Mouse (Mus musculus) hindbrain, embryonic 14.5 days (tissue): ENCODE measurements around the gene B3gnt9. TPM values are rescaled to one million over a fixed set of nuclear protein-coding genes. Genes with fewer than 3 reads are reported as not detected.

Experiments used
- ATAC-seq: fragments of 200-750 bp; cut with Nextera tagmentation; 2 replicates; pipeline ENCODE4 v1.8.0; 2017; ENCODE audit warnings: moderate number of reproducible peaks, mild to moderate bottlenecking, moderate TSS enrichment, moderate library complexity; ENCODE audit not compliant: low FRiP score
- DNase-seq: peaks from one replicate; pipeline ENCODE4 v3.0.0-alpha.2; 2015; ENCODE audit warnings: low spot score
- H3K27ac ChIP-seq: fragments of 300-500 bp; sonication (generic); 2 replicates; pipeline ENCODE4 v1.5.1; 2014; ENCODE audit warnings: mild to moderate bottlenecking, moderate library complexity
- H3K27me3 ChIP-seq: fragments of 300-500 bp; sonication (generic); 2 replicates; pipeline ENCODE4 v1.6.1; 2014; ENCODE audit warnings: mild to moderate bottlenecking, low read length, mixed read lengths; ENCODE audit not compliant: control insufficient read depth, insufficient read depth
- H3K36me3 ChIP-seq: fragments of 300-500 bp; sonication (generic); replicated peaks from 2 replicates; pipeline ENCODE4 v1.6.1; 2014; ENCODE audit not compliant: control insufficient read depth, insufficient read depth
- H3K4me1 ChIP-seq: fragments of 300-500 bp; sonication (generic); replicated peaks from 2 replicates; pipeline ENCODE4 v1.6.1; 2014; ENCODE audit warnings: antibody characterized with exemption, low read length, mixed read lengths; ENCODE audit not compliant: control insufficient read depth, insufficient read depth
- H3K4me2 ChIP-seq: fragments of 300-500 bp; sonication (generic); replicated peaks from 2 replicates; pipeline ENCODE4 v1.6.1; 2014; ENCODE audit warnings: mild to moderate bottlenecking, moderate library complexity
- H3K4me3 ChIP-seq: fragments of 300-500 bp; sonication (generic); replicated peaks from 2 replicates; pipeline ENCODE4 v1.5.1; 2014; ENCODE audit warnings: mild to moderate bottlenecking, low read length
- H3K9ac ChIP-seq: fragments of 300-500 bp; sonication (generic); 2 replicates; pipeline ENCODE4 v1.6.1; 2014
- H3K9me3 ChIP-seq: fragments of 300-500 bp; sonication (generic); 2 replicates; pipeline ENCODE4 v1.6.1; 2016; ENCODE audit warnings: low read length; ENCODE audit not compliant: control insufficient read depth
- WGBS: fragments of 180-500 bp; shearing (Covaris S2); extraction: QIAGEN DNeasy Blood & Tissue Kit; methylation state at CpG from one replicate; pipeline ENCODE4 v1.1.7; 2014; 5-methylcytosine and 5-hydroxymethylcytosine counted together
- polyA plus RNA-seq: library from polyadenylated mRNA; unstranded; fragments of >200 nt; fragmentation: Nextera tagmentation; extraction: Ambion mirVana; gene quantifications from 2 replicates; pipeline ENCODE4 v1.2.1, GENCODE M21; 2014

The B3gnt9 gene
- polyA plus RNA-seq, 1 experiment from 2014 or later = 8.7 TPM

DNA sequence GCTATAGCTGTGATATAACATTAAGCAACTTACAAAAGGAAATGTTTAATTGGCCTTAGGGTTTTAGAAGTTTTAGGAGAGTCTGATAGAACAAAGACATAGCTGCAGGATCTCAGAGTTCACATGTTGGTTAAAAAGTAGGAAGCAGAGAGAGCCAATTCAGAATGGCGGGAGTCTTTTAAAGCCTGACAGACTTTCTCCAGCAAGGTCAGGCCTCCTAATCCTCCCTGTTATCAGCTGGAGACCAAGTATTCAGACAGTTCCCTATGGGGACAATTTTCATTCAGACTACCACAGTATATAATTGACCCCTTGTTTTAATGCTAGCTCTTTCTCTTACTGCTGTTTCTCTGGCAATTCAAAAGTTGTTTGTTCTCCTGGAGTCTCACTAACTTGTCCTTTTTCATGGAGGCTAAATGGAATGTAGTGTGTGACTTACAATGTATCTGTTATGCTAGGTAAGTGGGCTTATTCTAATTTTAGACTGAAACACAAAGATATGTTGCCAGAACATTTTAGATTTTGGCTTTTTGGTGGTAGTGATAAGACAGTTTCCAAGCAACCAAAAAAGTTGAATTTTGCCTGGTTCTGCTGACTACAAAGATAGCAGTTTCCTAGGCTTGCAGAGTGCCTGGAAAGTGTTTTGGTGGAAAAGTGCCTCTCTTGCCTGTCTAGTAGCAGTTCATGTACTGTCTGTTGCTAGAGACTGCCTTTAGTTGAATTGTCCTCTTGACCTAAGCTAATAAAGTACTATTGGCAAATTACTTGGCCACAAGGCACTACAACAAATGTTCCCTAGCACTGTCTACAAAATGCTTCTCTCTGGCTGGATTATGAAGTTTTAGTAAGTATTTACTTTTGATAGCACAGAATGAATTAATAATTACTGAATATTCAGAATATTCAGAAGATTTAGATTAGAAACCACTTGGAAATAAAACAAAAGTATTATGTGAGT lies 45.5 kb downstream of the B3gnt9 start:
- Histone ChIP-seq H3K9ac (no peak overlapping the region), H3K4me2 (no peak overlapping the region), H3K27ac (no peak overlapping the region), H3K27me3 (no peaks in the 10 kb centered on the region), H3K4me1 (peaks cover 3% of the 10 kb centered on the region; the same call in 1 of the 2 replicates), H3K36me3 (no peaks in the 10 kb centered on the region), H3K4me3 (no peak overlapping the region), H3K9me3 (no peaks in the 10 kb centered on the region)
- DNase-seq = no peak
- no peak for ATAC-seq
- WGBS = 69% methylated on average over 1 of the region's 1 CpGs

DNA sequence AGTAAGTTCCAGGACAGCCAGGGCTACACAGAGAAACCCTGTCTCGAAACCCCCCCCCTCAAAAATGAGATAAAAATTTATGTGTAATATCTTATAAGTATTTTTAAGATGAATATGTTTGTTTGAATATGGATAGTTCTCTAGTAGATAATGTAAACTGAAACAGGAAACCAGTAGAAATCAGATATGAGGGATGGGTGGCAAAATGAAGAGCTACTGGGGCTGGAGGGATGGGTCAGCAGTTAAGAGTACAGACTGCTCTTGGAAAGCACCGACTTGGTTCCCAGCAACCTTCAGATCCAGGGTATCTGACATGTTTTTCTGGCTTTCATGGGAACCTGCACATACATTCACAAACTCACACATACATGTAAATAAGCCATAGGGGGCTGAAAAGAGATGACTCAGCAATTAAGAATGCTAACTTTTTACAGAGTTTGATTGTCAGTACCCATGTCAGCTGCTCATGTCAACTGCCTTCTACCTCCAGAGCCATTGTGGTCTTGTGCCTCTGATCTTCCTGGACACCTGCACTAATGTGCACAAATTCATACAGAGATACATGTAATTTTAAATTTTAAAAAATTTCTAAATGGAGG lies 47.2 kb downstream of the B3gnt9 start:
- no peaks in the 10 kb centered on the region for H3K9me3 ChIP-seq
- DNase-seq (no peak), ATAC-seq (no peak)
- 93% methylated on average over 2 of the region's 2 CpGs for WGBS
- H3K4me3 ChIP-seq = no peak overlapping the region
- H3K36me3 ChIP-seq = peaks cover 2% of the 10 kb centered on the region; the same call in 1 of the 2 replicates
- H3K9ac ChIP-seq = no peak overlapping the region
- no peak overlapping the region for H3K27ac ChIP-seq
- H3K4me1 ChIP-seq = peaks cover 3% of the 10 kb centered on the region; the same call in 1 of the 2 replicates
- H3K4me2 ChIP-seq = no peak overlapping the region
- no peaks in the 10 kb centered on the region for H3K27me3 ChIP-seq

GRCm38 (mm10) chr8:105206766-105207275 lies 48.1 kb downstream of the B3gnt9 start:
- 74% methylated on average over 7 of the region's 7 CpGs for WGBS
- H3K9ac ChIP-seq = no peak overlapping the region
- H3K36me3 ChIP-seq = peaks cover 4% of the 10 kb centered on the region; the same call in 1 of the 2 replicates
- H3K9me3 ChIP-seq = no peaks in the 10 kb centered on the region
- H3K4me3 ChIP-seq = no peak overlapping the region
- no peak overlapping the region for H3K4me2 ChIP-seq
- H3K27me3 ChIP-seq = no peaks in the 10 kb centered on the region
- ATAC-seq (no peak), DNase-seq (no peak)
- H3K4me1 ChIP-seq = peaks cover 3% of the 10 kb centered on the region; the same call in 1 of the 2 replicates
- H3K27ac ChIP-seq = peak overlapping the region; percentile 41; the same call in 1 of the 2 replicates

DNA sequence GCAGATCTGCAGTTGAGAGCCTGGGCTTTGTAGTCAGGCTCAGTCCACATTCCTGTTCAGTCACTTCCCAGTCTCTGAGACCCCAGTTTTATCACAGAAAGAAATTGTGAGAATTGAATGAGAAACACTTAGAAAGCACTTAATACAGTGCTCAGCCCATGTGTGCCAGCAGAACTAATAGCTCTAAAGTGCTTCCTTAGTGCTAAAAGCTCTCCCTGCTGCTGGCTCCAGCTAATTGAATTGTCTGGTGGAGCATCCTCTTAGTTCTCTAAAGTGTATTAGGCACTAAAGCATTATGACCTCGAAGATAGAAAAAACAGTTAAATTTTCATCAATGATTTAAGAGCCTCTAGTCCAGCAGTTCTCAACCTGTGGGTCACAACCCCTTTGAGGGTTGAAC lies 49.2 kb downstream of the B3gnt9 start:
- no peak overlapping the region for H3K9ac ChIP-seq
- peaks cover 3% of the 10 kb centered on the region; the same call in 1 of the 2 replicates for H3K4me1 ChIP-seq
- no peak for ATAC-seq
- no peak overlapping the region for H3K4me3 ChIP-seq
- H3K27ac ChIP-seq = no peak overlapping the region
- peaks cover 6% of the 10 kb centered on the region for H3K36me3 ChIP-seq
- no peak overlapping the region for H3K4me2 ChIP-seq
- no peak for DNase-seq
- H3K27me3 ChIP-seq = no peaks in the 10 kb centered on the region
- no peaks in the 10 kb centered on the region for H3K9me3 ChIP-seq
- 81% methylated on average over 1 of the region's 1 CpGs for WGBS

Other genes starting within 250 kb of the B3gnt9 start
- gene Ces3a, start 206.6 kb downstream of the B3gnt9 start, polyA plus RNA-seq = not detected in 2 replicates
- not detected in 2 replicates for gene Ces3b, start 171.4 kb downstream of the B3gnt9 start, polyA plus RNA-seq
- gene Ces4a, start 123.4 kb downstream of the B3gnt9 start, polyA plus RNA-seq = 0.08 TPM in 1 of 2 replicates, not detected in the other
- 34.1 and 41.7 TPM in 2 replicates for gene Cbfb, start 84.5 kb downstream of the B3gnt9 start, polyA plus RNA-seq
- 33.1 and 38.1 TPM in 2 replicates for gene D230025D16Rik, start 30.0 kb downstream of the B3gnt9 start, polyA plus RNA-seq
- gene Tradd, start 9.5 kb upstream of the B3gnt9 start, polyA plus RNA-seq = 15.2 and 17.4 TPM in 2 replicates
- 1.2 and 2.0 TPM in 2 replicates for gene Fbxl8, start 9.5 kb upstream of the B3gnt9 start, polyA plus RNA-seq
- 0.63 and 0.79 TPM in 2 replicates for gene Hsf4, start 14.6 kb upstream of the B3gnt9 start, polyA plus RNA-seq
- gene Nol3, start 21.0 kb upstream of the B3gnt9 start, polyA plus RNA-seq = 4.0 and 4.3 TPM in 2 replicates
- gene 4931428F04Rik, start 34.7 kb upstream of the B3gnt9 start, polyA plus RNA-seq = 101 and 120 TPM in 2 replicates
- 9.5 and 12.2 TPM in 2 replicates for gene Exoc3l, start 40.9 kb upstream of the B3gnt9 start, polyA plus RNA-seq
- gene E2f4, start 42.5 kb upstream of the B3gnt9 start, polyA plus RNA-seq = 43.5 and 48.2 TPM in 2 replicates
- gene Elmo3, start 50.4 kb upstream of the B3gnt9 start, polyA plus RNA-seq = 1.1 and 1.6 TPM in 2 replicates
- gene Lrrc29, start 71.1 kb upstream of the B3gnt9 start, polyA plus RNA-seq = 0.46 and 0.92 TPM in 2 replicates
- gene Tmem208, start 71.2 kb upstream of the B3gnt9 start, polyA plus RNA-seq = 141 and 147 TPM in 2 replicates
- 0.58 and 0.70 TPM in 2 replicates for gene Fhod1, start 92.8 kb upstream of the B3gnt9 start, polyA plus RNA-seq
- 11.4 and 12.1 TPM in 2 replicates for gene Slc9a5, start 93.7 kb upstream of the B3gnt9 start, polyA plus RNA-seq
- gene Plekhg4, start 118.1 kb upstream of the B3gnt9 start, polyA plus RNA-seq = 1.8 and 2.6 TPM in 2 replicates
- gene Kctd19, start 158.3 kb upstream of the B3gnt9 start, polyA plus RNA-seq = 0.10 TPM in 1 of 2 replicates, not detected in the other
- 0.44 and 0.78 TPM in 2 replicates for gene Lrrc36, start 158.4 kb upstream of the B3gnt9 start, polyA plus RNA-seq
- gene Tppp3, start 216.4 kb upstream of the B3gnt9 start, polyA plus RNA-seq = 204 and 207 TPM in 2 replicates
- gene Zdhhc1, start 241.7 kb upstream of the B3gnt9 start, polyA plus RNA-seq = 32.7 and 33.1 TPM in 2 replicates